Mouse (Mus musculus) ovary, adult 18-20 months (tissue): ENCODE results near the gene Nacc2.

ENCODE experiments used
- DNase-seq: peaks from one replicate; pipeline ENCODE4 v3.0.0; 2022; ENCODE audit warnings: low spot score, mixed read lengths

The Nacc2 gene

GRCm38 (mm10) chr2:26099260-26099659, 23.8 kb downstream of the Nacc2 start:
- no peak for DNase-seq

DNA sequence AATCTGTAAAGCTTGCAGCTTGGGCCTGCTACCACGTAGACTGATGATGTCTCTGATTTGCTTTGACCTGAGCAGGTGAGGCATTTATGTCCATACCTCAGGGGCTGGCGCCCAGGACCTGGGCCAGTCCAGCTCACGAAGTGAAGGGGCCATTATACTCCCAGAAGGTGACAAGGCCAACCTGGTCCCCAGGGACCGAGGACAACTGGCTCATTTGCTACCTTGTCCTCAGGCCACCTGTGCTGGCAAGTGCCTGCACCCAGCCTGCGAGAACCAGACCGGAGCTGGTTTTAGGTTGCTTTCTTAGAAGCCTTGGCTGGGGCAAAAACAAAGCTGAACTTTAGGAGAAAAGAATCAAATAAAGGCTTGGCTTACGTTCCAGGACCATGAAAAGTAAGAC, 29.1 kb downstream of the Nacc2 start:
- no peak for DNase-seq

GRCm38 (mm10) chr2:26091771-26092393, 31.1 kb downstream of the Nacc2 start:
- DNase-seq: no peak

GRCm38 (mm10) chr2:26090876-26091770, 31.9 kb downstream of the Nacc2 start:
- DNase-seq: no peak

GRCm38 (mm10) chr2:26089005-26089404, 34.0 kb downstream of the Nacc2 start:
- DNase-seq: no peak

DNA sequence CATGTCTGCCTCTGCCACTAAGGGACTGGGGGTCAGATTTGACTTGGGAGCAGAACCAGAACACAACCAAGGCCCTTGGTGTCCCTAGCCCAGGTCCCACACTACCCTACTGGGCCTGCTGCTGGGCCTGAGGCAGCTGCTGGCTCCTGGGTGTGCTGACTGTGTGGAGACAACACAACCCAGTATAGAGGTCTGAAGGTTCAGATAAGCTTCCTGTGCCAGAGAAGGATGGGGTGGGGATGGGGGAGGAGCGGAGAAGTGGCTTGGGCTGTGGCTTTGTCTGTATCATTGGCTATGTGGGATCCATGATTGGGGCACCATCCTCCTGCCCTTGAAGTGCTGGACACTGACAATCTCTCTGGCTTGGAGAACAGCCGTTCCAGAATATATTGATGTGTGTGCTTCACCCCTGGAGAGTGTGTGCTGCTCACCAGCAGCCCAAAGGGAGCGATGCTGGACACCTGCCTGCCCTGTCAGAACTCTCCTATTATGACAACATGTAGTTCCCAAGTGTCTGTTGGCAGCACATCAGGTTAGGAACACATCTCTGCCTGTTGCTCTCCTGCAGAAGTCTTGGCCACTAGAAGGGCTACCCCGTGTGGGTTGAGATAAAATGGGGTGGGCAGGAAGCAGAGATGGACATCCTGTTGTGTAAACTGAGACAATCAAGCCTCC, 36.0 kb downstream of the Nacc2 start:
- DNase-seq: no peak

DNA sequence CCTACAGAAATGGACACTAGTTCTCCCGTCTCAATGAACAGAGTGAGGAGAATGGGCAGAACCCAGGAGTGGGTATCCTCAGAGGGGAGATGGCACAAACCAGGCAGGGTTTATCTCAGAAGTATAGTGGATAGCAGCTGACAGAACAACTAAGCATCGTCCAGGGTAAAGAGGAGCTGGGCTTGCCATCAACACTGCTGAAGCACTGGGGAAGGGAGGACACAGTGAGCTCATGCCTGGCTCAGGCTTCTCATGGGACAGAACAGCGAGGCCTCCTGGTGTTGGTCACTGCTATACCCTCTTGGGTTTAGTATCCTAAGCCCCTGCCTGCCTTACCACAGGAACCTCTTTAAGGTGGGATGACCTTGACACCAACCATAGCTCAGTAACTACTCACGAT, 36.5 kb downstream of the Nacc2 start:
- no peak for DNase-seq

DNA sequence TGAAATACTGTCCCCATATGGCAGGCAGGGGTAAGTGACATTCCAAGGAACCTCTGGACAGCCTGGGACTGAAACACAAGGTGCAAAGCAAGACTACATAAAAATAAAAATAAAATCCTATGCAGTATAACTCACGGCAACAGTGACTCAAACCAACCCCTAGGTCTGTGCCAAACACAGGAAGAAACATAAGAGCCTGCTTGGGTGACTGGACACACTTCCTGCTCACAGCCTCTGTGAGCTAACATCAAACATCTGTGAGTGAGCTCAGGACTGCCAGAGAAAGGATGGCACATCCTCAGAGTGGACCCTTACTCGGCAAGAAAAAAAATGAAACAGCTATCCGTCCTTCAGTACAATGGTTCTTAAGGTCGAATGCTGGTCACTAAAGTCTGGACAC, 40.1 kb downstream of the Nacc2 start:
- DNase-seq: no peak

- no peak for DNase-seq
Observed at GRCm38 (mm10) chr2:26080830-26081229, 42.2 kb downstream of the Nacc2 start.

DNA sequence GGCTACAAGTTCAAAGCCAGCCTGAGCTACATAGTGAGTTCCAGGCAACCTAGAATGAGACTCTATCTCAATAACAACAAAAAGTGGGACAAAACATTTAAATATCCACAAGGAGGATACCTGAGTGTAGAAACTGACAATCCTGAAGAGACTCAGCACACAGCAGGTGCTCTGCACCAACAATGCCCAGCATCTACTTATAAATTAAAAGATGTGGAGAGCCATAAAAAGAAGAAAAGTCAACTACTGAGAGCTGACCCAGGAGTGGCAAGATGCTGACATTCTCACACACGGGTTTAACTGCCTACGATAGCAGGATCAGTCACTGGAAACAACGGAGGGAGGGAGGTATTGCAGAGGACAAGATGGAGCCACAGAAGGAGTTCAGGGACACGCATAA, 43.6 kb downstream of the Nacc2 start:
- no peak for DNase-seq

DNA sequence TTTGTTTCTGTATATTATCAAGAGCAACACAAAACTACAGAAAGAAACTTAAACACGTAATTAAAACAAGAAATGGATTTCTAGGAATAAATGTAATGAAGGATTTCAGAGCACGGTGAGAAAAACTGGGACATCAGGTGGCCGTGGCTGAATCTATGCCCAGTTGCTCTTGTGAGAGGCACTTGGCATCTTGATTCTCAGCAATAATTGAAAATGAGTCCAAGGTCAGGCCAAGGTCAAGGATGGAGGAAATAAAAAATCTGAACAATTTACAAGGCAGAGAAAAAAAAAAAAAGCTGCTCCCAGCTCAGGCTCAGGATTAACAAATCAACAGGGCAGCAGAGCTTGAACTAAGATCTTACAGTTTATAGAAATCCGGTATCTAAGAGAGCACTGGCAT, 46.0 kb downstream of the Nacc2 start:
- no peak for DNase-seq

- DNase-seq: no peak
Observed at GRCm38 (mm10) chr2:26076121-26076520, 46.9 kb downstream of the Nacc2 start.

DNA sequence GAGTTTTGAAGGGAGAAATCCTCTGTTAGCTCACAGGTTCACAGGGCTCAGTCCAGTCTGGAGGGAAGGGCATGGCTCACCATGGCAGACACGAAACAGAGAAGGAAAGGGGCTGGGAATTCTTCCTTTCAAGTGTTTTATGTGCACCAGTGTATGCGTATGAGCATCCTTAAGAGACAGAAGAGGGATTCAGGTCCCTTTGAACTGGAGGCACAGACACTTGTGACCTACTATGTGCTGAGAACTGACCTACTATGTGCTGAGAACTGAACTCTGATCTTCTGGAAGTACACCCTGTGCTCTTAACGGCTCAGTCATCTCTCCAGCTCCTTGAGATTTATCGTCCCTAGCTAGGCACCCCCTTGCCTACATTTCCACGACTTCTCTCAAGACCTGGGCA, 48.5 kb downstream of the Nacc2 start:
- DNase-seq: no peak

DNA sequence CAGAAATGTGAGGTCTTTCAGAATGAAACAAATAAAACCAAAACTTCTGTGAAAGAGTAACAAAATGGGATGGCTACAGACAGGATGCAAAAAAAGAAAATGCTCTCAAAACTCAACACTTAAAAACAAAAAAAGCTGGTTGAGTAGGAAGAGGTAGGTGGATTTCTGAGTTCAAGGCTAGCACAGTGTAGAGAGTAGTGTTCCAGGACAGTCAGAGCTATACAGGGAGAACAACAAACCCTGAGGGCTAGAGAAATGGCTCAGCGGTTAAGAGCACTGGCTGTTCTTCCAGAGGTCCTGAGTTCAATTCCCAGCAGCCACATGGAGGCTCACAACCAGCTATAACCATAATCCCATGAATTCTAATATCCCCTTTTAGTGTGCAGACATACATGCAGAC, 54.4 kb downstream of the Nacc2 start:
- no peak for DNase-seq

GRCm38 (mm10) chr2:26068175-26068574, 54.8 kb downstream of the Nacc2 start:
- DNase-seq: no peak

DNA sequence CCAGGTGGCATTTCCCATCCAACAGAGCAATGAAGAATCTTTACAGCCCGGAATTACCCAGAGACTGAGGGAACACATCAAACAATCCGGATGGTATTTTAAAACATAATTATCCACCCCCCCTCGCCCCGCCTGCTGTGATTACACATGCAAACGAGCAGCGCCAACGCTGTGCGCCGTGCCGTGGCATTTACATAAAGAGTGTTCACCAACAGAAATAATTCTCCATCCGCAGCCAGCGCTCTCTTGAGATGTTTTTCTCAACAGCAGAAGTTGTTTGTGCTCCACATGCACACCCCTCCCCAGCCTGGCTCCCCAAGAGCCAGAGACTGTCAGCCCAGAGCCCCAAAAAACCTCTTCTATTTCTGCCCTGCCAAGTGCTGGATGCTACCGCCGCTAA, 56.5 kb downstream of the Nacc2 start:
- DNase-seq: no peak

DNA sequence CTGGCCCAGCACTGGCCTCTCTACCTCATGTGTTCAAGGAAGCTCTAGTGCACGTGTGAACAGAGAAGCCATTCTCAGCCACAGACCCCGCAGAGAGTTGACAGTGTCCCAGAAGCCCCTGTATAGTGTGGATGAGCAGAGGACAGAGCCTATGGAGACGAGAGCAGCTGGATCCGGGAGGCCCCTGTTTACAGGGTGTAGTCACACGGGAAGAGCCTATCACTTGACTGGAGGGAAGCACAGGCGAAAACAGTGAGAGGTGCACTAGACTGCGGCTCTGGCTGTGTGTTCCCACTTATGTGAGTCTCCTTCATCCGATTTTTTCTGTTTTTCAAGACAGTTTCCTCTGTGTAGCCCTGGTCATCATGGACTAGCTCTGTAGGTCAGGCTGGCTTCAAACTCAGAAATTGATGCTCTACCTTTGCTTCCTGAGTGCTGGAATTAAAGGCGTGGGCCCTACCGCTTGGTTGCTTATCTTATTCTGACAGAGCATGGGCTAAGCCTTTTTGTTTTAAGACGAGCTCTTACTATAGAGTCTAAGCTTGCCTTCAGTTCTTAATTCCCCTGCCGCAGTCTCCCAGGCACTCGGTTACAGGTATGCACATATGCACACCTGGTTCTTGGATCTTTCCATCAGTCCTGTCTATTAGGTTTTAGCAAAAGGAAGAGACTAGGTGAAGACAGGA, 60.1 kb downstream of the Nacc2 start:
- DNase-seq: no peak

- DNase-seq: no peak
Observed at GRCm38 (mm10) chr2:26062241-26062640, 60.8 kb downstream of the Nacc2 start.

- DNase-seq: no peak
Observed at GRCm38 (mm10) chr2:26061018-26061666, 61.9 kb downstream of the Nacc2 start.

GRCm38 (mm10) chr2:26057053-26057452, 66.0 kb downstream of the Nacc2 start:
- no peak for DNase-seq

GRCm38 (mm10) chr2:26056226-26056625, 66.8 kb downstream of the Nacc2 start:
- no peak for DNase-seq

DNA sequence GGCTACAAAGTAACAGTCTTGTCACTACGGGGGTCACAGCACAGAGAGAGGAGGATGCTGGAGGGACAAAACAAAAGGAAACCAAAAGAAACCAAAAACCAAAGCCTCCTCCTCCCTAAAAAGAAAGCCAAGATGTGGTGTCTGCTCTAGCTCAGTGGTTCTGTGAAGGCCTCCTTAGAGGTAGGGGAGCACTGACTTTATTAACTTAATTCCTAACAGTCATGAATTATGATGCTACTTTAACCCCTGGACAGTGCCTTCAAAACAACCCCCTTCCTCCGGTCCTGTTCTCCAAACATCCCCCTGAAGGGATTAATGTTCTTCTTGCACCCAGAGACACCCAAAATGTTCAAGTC, 67.3 kb downstream of the Nacc2 start:
- no peak for DNase-seq
